Mouse (Mus musculus): ENCODE results near the gene Cnot11.
"Not testable (repeated sequence)": the region's sequence is repeated elsewhere in the genome, so short reads cannot be mapped to it uniquely, and the experiment has no call there.

DNA sequence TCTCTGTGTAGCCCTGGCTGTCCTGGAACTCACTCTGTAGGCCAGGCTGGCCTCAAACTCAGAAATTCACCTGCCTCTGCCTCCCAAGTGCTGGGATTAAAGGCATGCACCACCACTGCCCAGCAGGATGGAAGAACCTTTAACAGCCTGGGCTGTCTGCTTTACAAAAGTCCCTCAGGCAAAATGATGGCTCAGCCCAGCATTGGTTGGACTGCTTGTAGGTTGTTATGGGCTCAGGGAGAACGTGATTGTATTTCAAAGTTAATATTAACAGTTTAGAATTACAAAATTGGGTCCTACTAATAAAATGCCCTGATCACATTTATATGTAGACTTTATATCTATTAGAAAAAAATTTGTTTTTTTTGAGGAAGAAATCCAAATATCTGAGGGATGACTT, 56.8 kb downstream of the Cnot11 start:
- not testable (repeated sequence) for TF ChIP-seq CTCF (IDR thresholded peaks at IDR 0.05; ENCODE audit: low read depth); EP300 (optimal IDR thresholded peaks at IDR 0.05)
